Mouse (Mus musculus) heart, embryonic 13.5 days (tissue): Measurements from ENCODE around the gene Zfp110. TPM values are rescaled to one million over a fixed set of nuclear protein-coding genes. Genes with fewer than 3 reads are reported as not detected.

Experiments used
- polyA plus RNA-seq: library from polyadenylated mRNA; unstranded; fragments of >200 nt; fragmentation: Nextera tagmentation; extraction: Ambion mirVana; gene quantifications from 2 replicates; pipeline ENCODE4 v1.2.1, GENCODE M21; 2015

Gene Zfp110
- polyA plus RNA-seq, 1 experiment from 2014 or later = 19.0 TPM

Other genes starting within 250 kb of the Zfp110 start
- gene Vmn2r53, start 226.0 kb upstream of the Zfp110 start, polyA plus RNA-seq = not detected in 2 replicates
- not detected in 2 replicates for gene Vmn2r54, start 194.4 kb upstream of the Zfp110 start, polyA plus RNA-seq
- not detected in 2 replicates for gene Vmn2r55, start 149.8 kb upstream of the Zfp110 start, polyA plus RNA-seq
- not detected in 2 replicates for gene Vmn2r56, start 99.8 kb upstream of the Zfp110 start, polyA plus RNA-seq
- 6.5 and 8.2 TPM in 2 replicates for gene Zscan18, start 31.1 kb upstream of the Zfp110 start, polyA plus RNA-seq
- 10.2 and 11.6 TPM in 2 replicates for gene Zfp329, start 15.9 kb upstream of the Zfp110 start, polyA plus RNA-seq
- gene Zfp128, start 46.4 kb downstream of the Zfp110 start, polyA plus RNA-seq = 2.3 and 3.2 TPM in 2 replicates
- 10.4 and 11.1 TPM in 2 replicates for gene Zscan22, start 63.1 kb downstream of the Zfp110 start, polyA plus RNA-seq
- 564 and 647 TPM in 2 replicates for gene Rps5, start 87.5 kb downstream of the Zfp110 start, polyA plus RNA-seq
- gene Rnf225, start 92.7 kb downstream of the Zfp110 start, polyA plus RNA-seq = 0.63 and 0.70 TPM in 2 replicates
- gene Zfp324, start 131.1 kb downstream of the Zfp110 start, polyA plus RNA-seq = 5.9 and 6.0 TPM in 2 replicates
- gene Zfp446, start 143.1 kb downstream of the Zfp110 start, polyA plus RNA-seq = 5.4 and 6.1 TPM in 2 replicates
- 0.11 and 0.14 TPM in 2 replicates for gene Slc27a5, start 163.4 kb downstream of the Zfp110 start, polyA plus RNA-seq
- gene Trim28, start 164.4 kb downstream of the Zfp110 start, polyA plus RNA-seq = 155 and 165 TPM in 2 replicates
- 15.1 and 16.9 TPM in 2 replicates for gene Zbtb45, start 175.3 kb downstream of the Zfp110 start, polyA plus RNA-seq
- 126 and 138 TPM in 2 replicates for gene Chmp2a, start 200.0 kb downstream of the Zfp110 start, polyA plus RNA-seq
- 82.3 and 93.6 TPM in 2 replicates for gene Ube2m, start 203.5 kb downstream of the Zfp110 start, polyA plus RNA-seq
- 1.7 and 1.9 TPM in 2 replicates for gene Mzf1, start 220.0 kb downstream of the Zfp110 start, polyA plus RNA-seq